Mouse (Mus musculus) liver, embryonic 13.5 days (tissue): ENCODE data around the gene Gm5485. TPM values are rescaled to one million over a fixed set of nuclear protein-coding genes. Genes with fewer than 3 reads are reported as not detected.

Source experiments
- ATAC-seq: fragments of 200-750 bp; cut with Nextera tagmentation; 2 replicates; pipeline ENCODE4 v1.8.0; 2017; ENCODE audit warnings: low read depth, mild to moderate bottlenecking, moderate number of reproducible peaks, moderate library complexity
- DNase-seq: peaks from one replicate; pipeline ENCODE4 v3.0.0; 2022
- H3K27ac ChIP-seq: fragments of 300-500 bp; sonication (generic); 2 replicates; pipeline ENCODE4 v1.5.1; 2015; ENCODE audit warnings: moderate library complexity, mild to moderate bottlenecking, inconsistent platforms
- H3K27me3 ChIP-seq: fragments of 300-500 bp; sonication (generic); 2 replicates; pipeline ENCODE4 v1.6.1; 2015; ENCODE audit warnings: mild to moderate bottlenecking, inconsistent platforms
- H3K36me3 ChIP-seq: fragments of 300-500 bp; sonication (generic); 2 replicates; pipeline ENCODE4 v1.6.1; 2015; ENCODE audit warnings: mild to moderate bottlenecking, inconsistent platforms
- H3K4me1 ChIP-seq: fragments of 300-500 bp; sonication (generic); replicated peaks from 2 replicates; pipeline ENCODE4 v1.6.1; 2015; ENCODE audit warnings: inconsistent platforms
- H3K4me2 ChIP-seq: fragments of 300-500 bp; sonication (generic); 2 replicates; pipeline ENCODE4 v1.6.1; 2015; ENCODE audit warnings: inconsistent platforms, mild to moderate bottlenecking, moderate library complexity
- H3K4me3 ChIP-seq: fragments of 300-500 bp; sonication (generic); replicated peaks from 2 replicates; pipeline ENCODE4 v1.5.1; 2015; ENCODE audit warnings: mild to moderate bottlenecking, inconsistent platforms
- H3K9ac ChIP-seq: fragments of 300-500 bp; sonication (generic); 2 replicates; pipeline ENCODE4 v1.6.1; 2015; ENCODE audit warnings: mild to moderate bottlenecking, inconsistent platforms
- H3K9me3 ChIP-seq: fragments of 300-500 bp; sonication (generic); replicated peaks from 2 replicates; pipeline ENCODE4 v1.6.1; 2016; ENCODE audit warnings: inconsistent platforms
- WGBS: fragments of 180-500 bp; shearing (Covaris S2); methylation state at CpG from one replicate; pipeline ENCODE4 v1.1.7; 2015; ENCODE audit not compliant: insufficient replicate concordance; 5-methylcytosine and 5-hydroxymethylcytosine counted together
- polyA plus RNA-seq: library from polyadenylated mRNA; unstranded; fragments of >200 nt; fragmentation: Nextera tagmentation; extraction: Ambion mirVana; gene quantifications from 2 replicates; pipeline ENCODE4 v1.2.1, GENCODE M21; 2015

The Gm5485 gene
- polyA plus RNA-seq, 1 experiment from 2014 or later: not detected

GRCm38 (mm10) chr16:48410125-48410524 lies 2.1 kb downstream of the Gm5485 start:
- H3K4me1 ChIP-seq: no peaks in the 10 kb centered on the region
- H3K27me3 ChIP-seq: no peaks in the 10 kb centered on the region
- H3K9me3 ChIP-seq: no peaks in the 10 kb centered on the region
- no peaks in the 10 kb centered on the region for H3K36me3 ChIP-seq
- no peak overlapping the region for H3K27ac ChIP-seq
- WGBS: 61% methylated on average over 3 of the region's 3 CpGs
- no peak for ATAC-seq
- H3K4me2 ChIP-seq: no peak overlapping the region
- no peak for DNase-seq
- no peak overlapping the region for H3K9ac ChIP-seq
- no peak overlapping the region for H3K4me3 ChIP-seq

GRCm38 (mm10) chr16:48409580-48409979 lies 2.6 kb downstream of the Gm5485 start:
- no peak overlapping the region for H3K4me2 ChIP-seq
- ATAC-seq (no peak), DNase-seq (no peak)
- no peaks in the 10 kb centered on the region for H3K4me1 ChIP-seq
- no peak overlapping the region for H3K4me3 ChIP-seq
- 54% methylated on average over 7 of the region's 7 CpGs for WGBS
- no peaks in the 10 kb centered on the region for H3K27me3 ChIP-seq
- H3K27ac ChIP-seq: no peak overlapping the region
- H3K36me3 ChIP-seq: no peaks in the 10 kb centered on the region
- no peak overlapping the region for H3K9ac ChIP-seq
- no peaks in the 10 kb centered on the region for H3K9me3 ChIP-seq

- H3K4me2 ChIP-seq: no peak overlapping the region
- H3K9ac ChIP-seq: no peak overlapping the region
- H3K4me3 ChIP-seq: no peak overlapping the region
- H3K36me3 ChIP-seq: no peaks in the 10 kb centered on the region
- no peaks in the 10 kb centered on the region for H3K4me1 ChIP-seq
- no peak for DNase-seq
- 63% methylated on average over 10 of the region's 10 CpGs for WGBS
- H3K9me3 ChIP-seq: no peaks in the 10 kb centered on the region
- no peaks in the 10 kb centered on the region for H3K27me3 ChIP-seq
- ATAC-seq: no peak
- H3K27ac ChIP-seq: no peak overlapping the region
Measured at GRCm38 (mm10) chr16:48405674-48406403, 6.4 kb downstream of the Gm5485 start.

GRCm38 (mm10) chr16:48404009-48404408 lies 8.2 kb downstream of the Gm5485 start:
- no peaks in the 10 kb centered on the region for H3K27me3 ChIP-seq
- H3K9me3 ChIP-seq: no peaks in the 10 kb centered on the region
- ATAC-seq: no peak
- no peak overlapping the region for H3K4me2 ChIP-seq
- no peaks in the 10 kb centered on the region for H3K36me3 ChIP-seq
- no peaks in the 10 kb centered on the region for H3K4me1 ChIP-seq
- no peak overlapping the region for H3K9ac ChIP-seq
- H3K27ac ChIP-seq: no peak overlapping the region
- no peak overlapping the region for H3K4me3 ChIP-seq
- DNase-seq: no peak

- no peak overlapping the region for H3K9ac ChIP-seq
- WGBS: 38% methylated on average over 3 of the region's 3 CpGs
- no peak overlapping the region for H3K4me3 ChIP-seq
- H3K4me2 ChIP-seq: no peak overlapping the region
- no peak overlapping the region for H3K27ac ChIP-seq
- DNase-seq (no peak), ATAC-seq (no peak)
- no peaks in the 10 kb centered on the region for H3K36me3 ChIP-seq
- no peaks in the 10 kb centered on the region for H3K27me3 ChIP-seq
- no peaks in the 10 kb centered on the region for H3K4me1 ChIP-seq
- H3K9me3 ChIP-seq: no peaks in the 10 kb centered on the region
Measured at GRCm38 (mm10) chr16:48403423-48403822, 8.8 kb downstream of the Gm5485 start.

GRCm38 (mm10) chr16:48402963-48403362 lies 9.3 kb downstream of the Gm5485 start:
- H3K4me3 ChIP-seq: no peak overlapping the region
- 49% methylated on average over 4 of the region's 4 CpGs for WGBS
- H3K4me1 ChIP-seq: no peaks in the 10 kb centered on the region
- no peaks in the 10 kb centered on the region for H3K27me3 ChIP-seq
- ATAC-seq: no peak
- H3K9ac ChIP-seq: no peak overlapping the region
- DNase-seq: no peak
- H3K9me3 ChIP-seq: no peaks in the 10 kb centered on the region
- H3K4me2 ChIP-seq: no peak overlapping the region
- no peaks in the 10 kb centered on the region for H3K36me3 ChIP-seq
- no peak overlapping the region for H3K27ac ChIP-seq

GRCm38 (mm10) chr16:48395278-48395677 lies 16.9 kb downstream of the Gm5485 start:
- H3K4me2 ChIP-seq: no peak overlapping the region
- H3K36me3 ChIP-seq: no peaks in the 10 kb centered on the region
- H3K27me3 ChIP-seq: no peaks in the 10 kb centered on the region
- ATAC-seq (no peak), DNase-seq (no peak)
- 65% methylated on average over 2 of the region's 2 CpGs for WGBS
- no peaks in the 10 kb centered on the region for H3K4me1 ChIP-seq
- no peak overlapping the region for H3K27ac ChIP-seq
- no peak overlapping the region for H3K4me3 ChIP-seq
- no peak overlapping the region for H3K9ac ChIP-seq
- H3K9me3 ChIP-seq: no peaks in the 10 kb centered on the region

- Histone ChIP-seq H3K36me3 (no peaks in the 10 kb centered on the region), H3K27ac (no peak overlapping the region), H3K9me3 (no peaks in the 10 kb centered on the region), H3K27me3 (no peaks in the 10 kb centered on the region), H3K4me3 (no peak overlapping the region), H3K9ac (no peak overlapping the region), H3K4me2 (no peak overlapping the region), H3K4me1 (no peaks in the 10 kb centered on the region)
- DNase-seq: no peak
- WGBS: 56% methylated on average over 2 of the region's 2 CpGs
- ATAC-seq: no peak
Measured at GRCm38 (mm10) chr16:48386982-48387381, 25.2 kb downstream of the Gm5485 start.

- ATAC-seq (no peak), DNase-seq (no peak)
- H3K27me3 ChIP-seq: no peaks in the 10 kb centered on the region
- H3K36me3 ChIP-seq: no peaks in the 10 kb centered on the region
- H3K4me2 ChIP-seq: no peak overlapping the region
- no peak overlapping the region for H3K9ac ChIP-seq
- no peaks in the 10 kb centered on the region for H3K4me1 ChIP-seq
- no peak overlapping the region for H3K4me3 ChIP-seq
- H3K27ac ChIP-seq: no peak overlapping the region
- 60% methylated on average over 2 of the region's 3 CpGs for WGBS
- H3K9me3 ChIP-seq: no peaks in the 10 kb centered on the region
Measured at GRCm38 (mm10) chr16:48383582-48384257, 28.5 kb downstream of the Gm5485 start.

- Histone ChIP-seq H3K36me3 (no peaks in the 10 kb centered on the region), H3K4me3 (no peak overlapping the region), H3K9ac (no peak overlapping the region), H3K4me1 (no peaks in the 10 kb centered on the region), H3K27ac (no peak overlapping the region), H3K4me2 (no peak overlapping the region), H3K27me3 (no peaks in the 10 kb centered on the region), H3K9me3 (no peaks in the 10 kb centered on the region)
- 75% methylated on average over 7 of the region's 7 CpGs for WGBS
- ATAC-seq (no peak), DNase-seq (no peak)
Measured at GRCm38 (mm10) chr16:48373711-48374485, 38.3 kb downstream of the Gm5485 start.

GRCm38 (mm10) chr16:48372461-48372860 lies 39.8 kb downstream of the Gm5485 start:
- no peaks in the 10 kb centered on the region for H3K4me1 ChIP-seq
- no peak overlapping the region for H3K9ac ChIP-seq
- H3K27me3 ChIP-seq: no peaks in the 10 kb centered on the region
- no peak overlapping the region for H3K4me2 ChIP-seq
- H3K36me3 ChIP-seq: no peaks in the 10 kb centered on the region
- WGBS: 51% methylated on average over 6 of the region's 6 CpGs
- H3K4me3 ChIP-seq: no peak overlapping the region
- ATAC-seq: no peak
- no peaks in the 10 kb centered on the region for H3K9me3 ChIP-seq
- no peak for DNase-seq
- H3K27ac ChIP-seq: no peak overlapping the region
